Mouse (Mus musculus) cerebellum, postnatal 10 days (tissue): ENCODE data around the gene Kcnip2.
A peak's percentile ranks its signal among the peaks of the same experiment; 100 is the strongest.

Source experiments
- DNase-seq, 2 experiments: peaks; one replicate each; pipeline ENCODE4 v3.0.0; 2021; ENCODE audit warnings: mixed read lengths in 2 of 2

Kcnip2 gene

DNA sequence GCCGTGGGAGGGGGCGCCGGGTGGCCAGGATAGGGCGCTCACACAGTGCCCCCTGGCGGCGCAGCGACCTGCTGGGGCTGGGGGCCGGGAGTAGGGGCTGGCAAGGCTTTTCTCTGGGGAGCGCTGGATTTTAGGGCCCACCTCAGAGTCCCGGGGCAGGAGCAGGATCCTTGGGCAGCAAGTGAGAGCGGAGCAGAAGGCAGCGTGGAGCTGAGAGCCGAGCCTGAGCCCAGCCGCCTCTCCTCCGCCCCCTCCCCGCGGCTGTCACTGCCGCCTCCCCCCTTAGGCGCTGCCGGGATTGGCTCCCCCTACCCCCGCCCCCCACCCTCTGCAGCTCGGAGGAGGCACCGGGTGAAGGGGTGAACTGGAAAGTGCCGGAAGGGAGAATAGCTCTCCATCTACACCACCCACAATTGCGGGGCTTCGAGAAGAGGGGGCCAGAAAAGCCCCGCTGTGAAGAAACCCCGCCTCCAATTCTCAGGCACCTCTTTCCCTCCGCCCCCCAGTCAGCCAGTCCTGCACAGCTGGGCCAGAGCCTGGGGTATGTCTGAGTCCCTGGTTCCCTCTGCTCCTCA, at the start of gene Kcnip2:
TSS of gene Kcnip2 (minus strand) at position 231 of the 575 bp plus-strand sequence.
- DNase-seq, result peak; percentile 74 to 75

- DNase-seq, result no peak
These were observed 39.5 kb upstream of the Kcnip2 start for GRCm38 (mm10) chr19:45855284-45855920.

- no peak for DNase-seq
These were observed 38.7 kb upstream of the Kcnip2 start for GRCm38 (mm10) chr19:45854521-45854920.

DNA sequence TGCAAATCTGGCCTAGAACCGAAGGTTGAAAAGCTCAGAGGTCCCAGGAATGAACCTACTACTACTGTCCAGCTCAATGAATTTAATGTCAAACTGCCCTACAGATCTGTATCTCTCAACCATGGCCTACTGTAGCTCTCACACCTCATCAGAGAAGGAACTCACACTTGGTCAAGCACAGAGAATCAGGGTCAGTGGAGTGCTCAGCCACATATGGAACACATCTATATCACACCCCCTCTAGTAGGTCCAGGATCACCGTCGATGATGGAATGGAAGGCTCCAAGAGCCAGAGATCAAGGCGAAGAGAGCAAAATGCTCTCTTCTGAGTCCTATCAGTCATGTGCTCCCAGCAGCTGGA, 31.9 kb upstream of the Kcnip2 start:
- DNase-seq, result no peak

DNA sequence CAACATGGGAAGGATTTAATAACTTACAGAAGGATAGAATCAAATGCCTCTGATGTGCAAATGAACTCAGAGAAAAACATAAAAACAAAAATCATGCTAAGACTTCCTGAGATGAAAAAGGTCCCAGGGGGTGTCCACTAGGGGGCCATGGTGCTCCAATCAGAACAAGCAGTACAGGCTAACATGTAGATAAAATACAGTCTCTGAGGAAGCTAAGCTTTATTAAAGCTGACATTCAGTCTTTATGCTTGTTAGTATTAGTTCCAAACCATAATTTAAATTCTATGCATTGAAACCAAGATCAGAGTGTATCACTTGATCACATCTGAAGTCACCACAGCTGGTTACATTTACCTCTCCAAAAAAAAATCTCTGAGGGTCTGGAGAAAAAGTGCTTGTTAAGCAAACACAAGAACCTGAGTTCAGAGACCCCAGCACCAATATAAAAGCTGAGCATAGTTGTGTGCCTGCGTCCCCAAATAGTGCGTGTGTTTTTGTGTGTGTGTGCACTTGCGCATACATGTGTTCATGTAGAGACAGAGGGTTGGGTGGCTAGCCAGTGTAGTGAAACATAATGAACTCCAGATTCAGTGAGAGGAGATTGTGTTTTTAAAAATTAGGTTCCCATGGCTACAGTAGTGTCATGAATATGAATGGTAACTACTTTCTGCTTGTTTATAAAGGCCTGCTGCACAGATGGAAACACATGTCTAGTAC, 31.3 kb upstream of the Kcnip2 start:
- peak; percentile 18 to 21 for DNase-seq

DNA sequence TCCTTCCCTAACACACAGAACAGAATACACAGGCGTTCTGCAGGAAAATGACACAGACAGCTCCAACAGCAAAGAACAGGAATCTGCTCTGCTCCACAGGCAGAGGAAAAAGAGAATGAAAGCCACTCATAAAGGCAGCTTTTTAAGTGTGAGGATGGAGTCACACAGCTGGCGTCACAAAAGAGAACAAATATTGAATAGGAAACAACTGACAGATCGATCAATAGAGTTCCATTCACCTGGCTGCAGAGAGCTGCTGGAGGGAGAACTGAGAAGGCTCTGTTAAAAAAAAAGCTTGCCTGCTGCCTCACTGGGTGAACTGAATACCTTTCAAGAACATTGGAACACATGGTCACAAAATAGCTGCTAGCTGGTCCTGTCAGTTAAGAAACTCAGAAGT, 28.3 kb upstream of the Kcnip2 start:
- no peak for DNase-seq

DNA sequence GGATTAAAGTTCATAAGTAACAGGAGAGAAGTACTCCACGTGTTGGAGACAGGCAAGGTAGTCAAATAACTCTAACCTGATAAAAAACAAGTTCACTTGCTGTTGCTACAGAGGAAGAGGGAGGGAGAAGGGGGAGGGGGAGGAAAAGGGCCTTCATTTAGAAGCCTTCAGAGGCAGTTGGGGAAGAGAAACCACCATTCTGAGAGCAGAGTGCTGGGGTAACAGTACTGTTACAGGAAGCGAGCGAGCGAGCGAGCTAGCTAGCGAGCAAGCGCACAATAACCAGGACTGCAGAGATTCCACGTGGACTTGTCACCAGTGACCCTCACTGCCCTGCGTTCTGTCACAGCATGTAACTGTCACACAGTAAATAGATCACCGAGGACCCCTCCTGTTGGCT, 27.6 kb upstream of the Kcnip2 start:
- DNase-seq, result no peak

DNA sequence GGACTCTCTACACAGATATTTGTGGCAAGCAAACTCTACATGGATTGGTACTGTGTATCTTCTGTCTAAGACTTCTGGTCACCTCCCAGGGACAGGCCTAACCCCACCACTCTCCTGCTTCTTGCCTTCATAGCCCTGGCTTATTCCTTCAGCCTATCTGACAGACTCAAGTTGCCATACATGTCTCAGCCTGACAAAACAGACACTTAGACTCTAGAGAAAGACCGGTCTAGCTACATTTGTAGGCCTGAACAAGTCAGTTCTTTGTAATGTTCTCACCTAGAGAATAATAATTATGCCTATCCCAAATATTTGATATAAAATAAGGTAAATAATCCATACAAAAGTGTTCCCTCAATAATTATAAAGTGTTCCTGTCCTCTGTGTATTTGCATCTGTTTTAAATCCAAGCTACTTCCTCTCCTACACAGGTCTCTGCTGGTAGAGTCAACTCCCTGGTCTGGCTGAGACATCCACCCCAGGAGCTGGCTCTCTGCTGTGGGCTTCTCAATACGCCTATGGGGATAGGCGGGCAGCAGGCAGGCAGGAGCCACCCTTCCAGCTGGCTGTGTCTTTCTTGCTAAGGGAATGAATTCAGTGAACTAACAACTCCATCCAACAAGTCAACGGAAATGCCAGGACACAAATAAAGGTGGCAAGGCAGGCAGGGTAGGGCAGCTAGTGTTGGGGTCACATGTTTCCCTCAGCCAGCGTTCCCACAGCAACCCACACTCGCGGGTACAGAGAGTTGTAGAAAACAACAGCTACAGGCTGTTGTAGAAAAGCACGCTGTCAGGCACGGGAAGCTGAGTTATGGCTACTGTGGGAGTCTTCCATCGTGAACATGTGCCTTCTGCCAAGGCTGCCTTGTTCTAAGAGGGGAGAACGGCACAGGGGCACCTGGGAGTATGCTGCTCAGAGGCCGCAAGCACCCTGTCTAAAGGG, 21.5 kb upstream of the Kcnip2 start:
- DNase-seq, result no peak

DNA sequence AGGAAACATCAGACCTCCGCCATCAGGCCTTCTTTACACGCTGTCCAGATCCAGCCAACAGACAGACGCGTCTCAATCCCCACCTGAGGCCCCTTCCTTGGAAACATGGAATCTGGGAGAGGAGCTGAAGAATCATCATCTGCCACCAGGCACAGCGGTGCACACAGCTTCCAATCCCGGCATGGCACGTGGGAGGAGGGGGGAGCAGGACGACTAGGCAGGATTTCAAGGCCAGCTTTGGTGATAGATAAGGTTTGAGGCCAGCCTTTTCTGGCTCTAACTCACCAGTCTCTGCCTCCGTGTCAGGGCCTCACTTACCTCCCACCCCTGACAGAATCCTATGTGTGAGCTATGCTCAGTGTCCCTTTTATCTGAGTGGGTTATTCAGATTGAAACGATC, 19.6 kb upstream of the Kcnip2 start:
- DNase-seq, result peak in 1 of 2 experiments; percentile 30

DNA sequence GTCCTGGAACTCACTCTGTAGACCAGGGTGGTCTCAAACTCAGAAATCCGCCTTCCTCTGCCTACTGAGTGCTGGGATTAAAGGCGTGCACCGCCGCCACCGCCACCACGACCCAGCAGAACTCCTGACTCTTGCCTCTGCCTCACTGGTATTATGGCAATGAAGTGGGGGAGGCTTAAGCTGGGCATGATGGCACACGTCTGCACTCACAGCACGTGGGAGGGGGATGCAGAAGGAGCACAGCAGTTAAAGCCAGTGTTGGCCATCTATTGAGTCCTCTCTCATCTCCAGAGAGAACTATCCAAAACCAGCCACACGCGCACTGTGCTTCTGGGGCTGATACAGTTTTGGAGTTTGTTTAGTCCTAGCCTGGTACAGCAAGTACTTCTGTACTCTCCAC, 17.8 kb upstream of the Kcnip2 start:
- DNase-seq, result no peak

DNA sequence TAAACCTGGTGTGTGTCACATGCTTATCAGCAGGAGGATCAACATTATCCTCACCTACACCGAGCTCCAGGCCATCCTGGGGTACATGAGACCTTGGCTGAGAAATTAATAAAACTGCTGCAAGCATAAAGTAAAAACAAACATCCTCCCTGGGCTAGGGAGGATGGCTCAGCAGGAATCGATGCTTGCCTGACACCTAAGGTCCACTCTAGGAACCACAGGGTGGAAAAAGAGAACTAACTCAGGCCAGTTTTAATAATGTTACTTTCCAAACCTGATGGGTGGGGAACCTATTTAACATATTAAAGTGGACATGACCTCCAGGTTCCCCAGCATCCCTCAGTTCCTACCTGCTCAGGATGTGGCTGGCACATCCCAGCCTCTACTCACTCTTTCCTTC, 14.8 kb upstream of the Kcnip2 start:
- DNase-seq, result no peak

DNA sequence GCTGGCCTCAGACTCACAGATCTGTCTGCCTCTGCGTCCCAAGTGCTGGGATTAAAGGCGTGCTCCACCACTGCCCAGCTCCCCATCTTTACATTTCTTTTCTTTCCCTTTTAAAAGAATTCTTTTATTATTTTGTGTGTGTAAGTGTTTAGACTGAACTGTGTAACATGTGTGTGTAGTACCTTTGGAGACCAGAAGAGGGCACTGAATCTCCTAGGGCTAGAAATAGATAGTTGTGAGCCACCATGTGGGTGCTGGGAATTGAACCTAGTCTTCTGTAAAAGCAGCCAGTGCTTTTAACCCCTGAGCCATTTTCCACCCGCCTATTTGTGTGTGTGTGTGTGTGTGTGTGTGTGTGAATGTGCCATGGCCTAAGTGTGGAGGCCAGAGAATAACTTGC, 11.9 kb upstream of the Kcnip2 start:
- DNase-seq, result no peak

GRCm38 (mm10) chr19:45827125-45827524, 11.3 kb upstream of the Kcnip2 start:
- no peak for DNase-seq

DNA sequence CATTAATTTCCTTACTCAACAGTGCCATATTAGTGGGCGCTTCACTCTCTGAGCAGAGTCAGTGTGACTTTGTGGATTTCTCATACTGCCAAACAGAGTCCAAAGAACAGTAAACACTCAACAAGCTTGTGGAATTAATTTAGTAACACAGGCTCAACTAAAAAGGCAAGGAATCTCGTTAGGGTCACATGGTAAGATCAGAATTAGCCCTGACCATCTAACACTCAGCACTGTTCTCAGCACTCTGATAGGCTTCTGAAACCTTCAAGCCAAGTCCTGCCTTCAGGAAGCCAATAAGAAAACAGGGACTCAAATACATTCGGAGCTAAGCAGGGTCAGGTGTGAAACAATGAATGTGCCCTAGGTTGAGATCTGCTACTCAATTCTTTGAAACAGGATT, 10.3 kb upstream of the Kcnip2 start:
- DNase-seq, result no peak

DNA sequence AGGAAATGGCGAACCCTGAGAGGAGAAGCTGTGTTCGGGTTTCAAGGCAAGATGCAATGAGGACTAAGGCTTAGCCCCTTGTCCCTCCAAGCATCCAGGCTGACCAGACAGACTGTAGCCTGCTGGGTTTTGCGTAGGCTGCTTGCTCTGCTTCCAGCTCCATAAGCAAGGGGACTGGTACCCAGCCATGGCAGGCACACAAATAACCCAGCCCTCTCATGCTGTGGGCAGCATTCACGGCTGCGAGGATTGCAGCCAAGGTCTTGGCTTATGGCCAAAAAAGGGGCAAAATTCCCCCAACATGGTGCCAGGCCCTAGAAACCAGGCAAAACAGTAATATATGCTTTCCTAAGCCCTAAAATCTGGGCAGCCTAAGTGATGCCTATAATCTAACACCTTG, 6.0 kb upstream of the Kcnip2 start:
- peak; percentile 79 to 83 for DNase-seq

- DNase-seq, result no peak
These were observed 2.1 kb upstream of the Kcnip2 start for GRCm38 (mm10) chr19:45817816-45818490.

DNA sequence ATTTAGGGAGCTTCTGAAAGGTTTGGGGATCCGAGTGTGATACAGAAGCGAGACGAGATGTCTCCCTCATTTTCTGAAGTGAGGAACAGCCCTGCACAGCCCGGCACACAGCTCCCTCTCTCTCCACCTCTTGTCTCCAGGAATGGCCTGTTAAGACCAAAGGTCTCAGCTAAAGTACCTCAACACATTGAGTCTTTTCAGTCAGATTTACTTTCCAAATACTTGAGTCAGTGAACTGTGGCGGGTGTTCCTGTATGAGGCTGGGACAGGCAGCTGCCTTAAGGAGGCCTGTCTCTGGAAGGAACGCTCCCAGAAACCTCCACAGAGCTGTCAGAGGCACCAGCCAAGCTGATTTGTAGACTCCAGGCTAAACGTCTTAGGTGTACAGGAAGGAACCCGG, 866 bp upstream of the Kcnip2 start:
- no peak for DNase-seq

DNA sequence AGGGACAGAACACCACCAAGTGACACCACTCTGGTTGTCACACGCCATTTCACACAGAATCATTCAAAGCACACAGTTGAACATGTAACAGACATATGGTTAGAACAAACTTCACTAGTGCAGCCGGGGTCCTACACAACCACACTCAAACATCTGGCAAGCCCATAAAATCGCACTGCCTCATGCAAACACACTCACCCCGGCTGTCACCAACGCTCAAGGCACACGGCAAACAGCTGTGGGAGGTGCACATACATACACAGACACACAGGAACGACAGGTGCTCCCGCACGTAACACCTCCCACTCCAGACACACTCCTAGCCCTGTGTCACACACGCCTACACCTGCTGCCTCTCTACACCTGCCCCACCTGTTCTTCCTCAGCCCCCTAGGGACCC, 691 bp downstream of the Kcnip2 start:
- DNase-seq, result no peak

DNA sequence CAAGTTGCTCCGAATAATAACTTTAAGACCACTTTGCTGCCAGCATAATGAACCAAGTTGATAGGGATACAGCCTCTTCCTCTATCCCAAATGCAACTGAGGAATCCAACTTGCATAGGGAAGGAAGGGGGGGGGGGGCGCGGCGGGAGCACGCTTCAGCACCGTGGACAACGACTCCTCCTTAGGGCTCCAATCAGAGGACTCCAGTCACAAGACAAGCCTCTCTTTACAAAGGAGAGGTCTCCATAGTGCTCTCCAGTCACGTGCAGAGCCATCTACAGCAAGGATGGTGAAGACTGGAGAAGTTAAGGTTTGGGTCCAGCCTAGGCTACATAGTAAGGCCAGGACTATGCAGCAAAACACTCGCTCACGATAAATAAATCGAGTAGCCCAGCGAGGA, 2.1 kb downstream of the Kcnip2 start:
- DNase-seq, result no peak

GRCm38 (mm10) chr19:45813263-45813662, 2.6 kb downstream of the Kcnip2 start:
- DNase-seq, result peak; percentile 97 to 99

- DNase-seq, result peak; percentile 57 to 64
These were observed 3.1 kb downstream of the Kcnip2 start for GRCm38 (mm10) chr19:45812673-45813252.

- DNase-seq, result peak; percentile 69 to 78
These were observed 3.7 kb downstream of the Kcnip2 start for GRCm38 (mm10) chr19:45812115-45812514.
